Mouse (Mus musculus): Measurements from ENCODE around the gene Hspa8. TPM values are rescaled to one million over a fixed set of nuclear protein-coding genes. Genes with fewer than 3 reads are reported as not detected.

The Hspa8 gene
- polyA plus RNA-seq (2015; fragmentation: Illumina TruSeq; extraction: RNeasy Lipid Tissue Mini Kit (QIAGEN cat#74804); ENCODE audit: low read depth, low replicate concordance) = 2,612 TPM

GRCm38 (mm10) chr9:40800675-40801612, at the start of gene Hspa8:
TSS of gene Hspa8 (plus strand) at chr9:40800984.

Other genes starting within 250 kb of the Hspa8 start
- gene Gm21915, start 130.4 kb upstream of the Hspa8 start, polyA plus RNA-seq (2015; fragmentation: Illumina TruSeq; extraction: RNeasy Lipid Tissue Mini Kit (QIAGEN cat#74804); ENCODE audit: low read depth, low replicate concordance) = not detected
- 15.5 TPM for gene Clmp, start 115.0 kb upstream of the Hspa8 start, polyA plus RNA-seq (2015; fragmentation: Illumina TruSeq; extraction: RNeasy Lipid Tissue Mini Kit (QIAGEN cat#74804); ENCODE audit: low read depth, low replicate concordance)
- gene Bsx, start 73.1 kb downstream of the Hspa8 start, polyA plus RNA-seq (2015; fragmentation: Illumina TruSeq; extraction: RNeasy Lipid Tissue Mini Kit (QIAGEN cat#74804); ENCODE audit: low read depth, low replicate concordance) = not detected
- gene Jhy, start 163.1 kb downstream of the Hspa8 start, polyA plus RNA-seq (2015; fragmentation: Illumina TruSeq; extraction: RNeasy Lipid Tissue Mini Kit (QIAGEN cat#74804); ENCODE audit: low read depth, low replicate concordance) = 0.40 TPM
- gene Crtam, start 203.6 kb downstream of the Hspa8 start, polyA plus RNA-seq (2015; fragmentation: Illumina TruSeq; extraction: RNeasy Lipid Tissue Mini Kit (QIAGEN cat#74804); ENCODE audit: low read depth, low replicate concordance) = not detected

Data from brain, adult 10 weeks (tissue).